Mouse (Mus musculus) urinary bladder, postnatal 36 days (tissue): ENCODE data around the gene Dock1.
A peak's percentile ranks its signal among the peaks of the same experiment; 100 is the strongest.

Source experiments
- DNase-seq, 2 experiments: peaks; one replicate each; pipeline ENCODE4 v3.0.0; 2022; ENCODE audit warnings: low spot score in 2 of 2, mixed read lengths in 1 of 2

Dock1 gene

DNA sequence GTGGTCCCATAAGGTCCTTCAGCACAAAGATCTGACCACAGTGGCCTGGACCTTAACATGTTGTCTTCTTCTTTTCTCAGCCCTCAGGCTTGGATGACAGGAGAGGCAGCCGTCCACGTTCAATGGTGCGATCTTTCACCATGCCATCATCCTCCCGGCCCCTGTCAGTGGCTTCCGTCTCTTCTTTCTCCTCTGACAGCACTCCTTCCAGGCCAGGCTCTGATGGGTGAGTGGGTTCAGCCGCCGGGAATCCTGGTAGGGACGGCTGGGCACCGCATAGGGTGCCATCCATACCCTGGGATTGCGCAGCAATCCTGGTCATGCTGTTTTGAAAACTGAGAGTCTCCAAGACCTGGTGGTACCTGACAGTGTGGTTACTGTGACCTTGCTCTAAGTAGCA is 487.9 kb downstream of the Dock1 start:
- DNase-seq: no peak

GRCm38 (mm10) chr7:135159606-135160005 is 489.2 kb downstream of the Dock1 start:
- DNase-seq: no peak

GRCm38 (mm10) chr7:135165155-135165554 is 494.7 kb downstream of the Dock1 start:
- no peak for DNase-seq

DNA sequence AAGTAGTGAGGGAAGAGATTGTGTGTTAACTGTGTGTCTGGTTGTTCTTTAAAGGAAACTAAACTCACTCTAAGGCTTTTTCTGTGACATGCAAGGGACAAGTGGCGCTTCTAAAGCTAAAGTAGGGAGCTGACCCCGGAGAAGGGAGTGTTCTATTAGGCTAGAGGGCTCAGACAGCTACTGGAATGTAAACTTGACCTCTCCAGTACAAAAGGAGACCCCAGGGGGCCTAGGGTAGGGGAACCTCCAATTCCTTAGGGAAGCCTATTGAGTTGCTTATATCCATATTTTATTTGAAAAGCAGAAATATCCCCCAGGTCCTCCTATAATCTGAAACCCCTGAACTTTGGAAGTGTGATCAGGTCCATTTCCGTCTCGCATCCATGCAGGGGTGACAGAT is 499.5 kb downstream of the Dock1 start:
- no peak for DNase-seq

GRCm38 (mm10) chr7:135172219-135172618 is 501.8 kb downstream of the Dock1 start:
- no peak for DNase-seq

GRCm38 (mm10) chr7:135194190-135194589 is 523.7 kb downstream of the Dock1 start:
- no peak for DNase-seq

GRCm38 (mm10) chr7:135195631-135196030 is 525.2 kb downstream of the Dock1 start:
- DNase-seq: no peak

- no peak for DNase-seq
These were observed 526.4 kb downstream of the Dock1 start for GRCm38 (mm10) chr7:135196828-135197227.

GRCm38 (mm10) chr7:135203920-135204319 is 533.5 kb downstream of the Dock1 start:
- DNase-seq: no peak

DNA sequence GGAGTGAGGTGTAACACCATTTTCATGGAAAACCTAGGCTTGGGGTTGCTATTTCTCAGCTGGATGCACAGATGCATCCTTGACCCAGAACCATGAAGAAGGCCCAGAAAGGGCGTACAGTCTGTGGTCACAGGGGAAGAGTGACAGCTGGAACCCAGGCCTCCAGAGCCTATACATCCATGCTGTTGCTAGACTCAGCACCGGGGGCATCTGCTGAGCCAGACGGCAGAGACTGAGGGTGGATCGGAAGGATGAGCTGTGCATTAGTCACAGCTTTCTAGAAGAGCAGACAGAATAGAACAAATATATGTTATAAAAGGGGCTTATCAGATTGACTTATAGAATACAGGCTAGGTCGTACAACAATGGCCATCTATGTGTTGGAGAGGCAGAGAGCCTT is 534.7 kb downstream of the Dock1 start:
- no peak for DNase-seq

- no peak for DNase-seq
These were observed 538.6 kb downstream of the Dock1 start for GRCm38 (mm10) chr7:135208947-135209567.

DNA sequence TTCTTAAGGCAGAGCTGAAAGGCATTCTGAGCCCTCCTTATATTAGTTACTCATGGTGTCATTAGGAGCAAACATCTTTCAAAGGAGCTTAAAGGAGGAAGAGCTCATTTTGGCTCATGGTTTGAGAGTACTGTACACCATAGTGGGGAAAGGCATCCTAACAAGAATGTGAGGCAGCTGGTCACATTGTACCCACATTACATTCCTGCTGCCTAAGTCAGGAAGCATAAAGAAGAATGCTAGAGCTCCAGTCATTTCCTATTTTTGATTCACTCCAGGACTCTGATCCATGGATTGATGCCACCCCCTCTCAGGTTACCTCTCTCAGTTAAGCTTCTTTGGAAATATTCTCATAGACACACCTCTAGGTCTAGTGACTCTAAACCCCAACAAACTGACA is 539.8 kb downstream of the Dock1 start:
- DNase-seq: no peak

- no peak for DNase-seq
These were observed 540.4 kb downstream of the Dock1 start for GRCm38 (mm10) chr7:135210831-135211230.

DNA sequence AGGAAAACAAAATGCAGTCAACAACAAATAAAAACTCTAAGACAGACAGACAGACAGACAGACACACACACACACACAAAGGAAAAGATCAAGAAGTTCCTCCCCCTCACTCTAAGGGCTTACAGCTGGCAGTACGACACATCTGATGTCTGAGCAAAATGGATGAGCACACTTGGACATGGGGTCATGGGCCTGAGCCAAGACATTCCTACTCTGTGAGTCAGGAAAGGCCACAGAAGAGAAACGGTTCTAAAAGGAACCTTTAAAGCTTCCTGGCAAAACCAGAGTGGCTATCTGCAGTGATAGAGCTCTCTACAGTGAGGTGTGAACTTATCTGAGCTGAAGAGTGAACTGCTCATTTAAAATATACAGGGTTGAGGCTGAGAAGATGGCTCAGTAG is 542.1 kb downstream of the Dock1 start:
- DNase-seq: peak in 1 of 2 experiments; percentile 35

- no peak for DNase-seq
These were observed 551.0 kb downstream of the Dock1 start for GRCm38 (mm10) chr7:135221475-135221874.
